Mouse (Mus musculus) forebrain, embryonic 12.5 days (tissue): ENCODE data around the gene Aspm. TPM values are rescaled to one million over a fixed set of nuclear protein-coding genes. Genes with fewer than 3 reads are reported as not detected.

Experiments
- ATAC-seq: fragments of 200-750 bp; cut with Nextera tagmentation; 2 replicates; pipeline ENCODE4 v1.8.0; 2017; ENCODE audit warnings: moderate TSS enrichment; ENCODE audit not compliant: low FRiP score
- H3K27ac ChIP-seq: fragments of 300-500 bp; sonication (generic); 2 replicates; pipeline ENCODE4 v1.5.1; 2016; ENCODE audit warnings: mild to moderate bottlenecking
- H3K27me3 ChIP-seq: fragments of 300-500 bp; sonication (generic); 2 replicates; pipeline ENCODE4 v1.6.1; 2016; ENCODE audit warnings: mild to moderate bottlenecking
- H3K36me3 ChIP-seq: fragments of 300-500 bp; sonication (generic); replicated peaks from 2 replicates; pipeline ENCODE4 v1.6.1; 2016; ENCODE audit warnings: mild to moderate bottlenecking
- H3K4me1 ChIP-seq: fragments of 300-500 bp; sonication (generic); 2 replicates; pipeline ENCODE4 v1.6.1; 2016
- H3K4me2 ChIP-seq: fragments of 300-500 bp; sonication (generic); 2 replicates; pipeline ENCODE4 v1.6.1; 2016; ENCODE audit warnings: mild to moderate bottlenecking, moderate library complexity
- H3K4me3 ChIP-seq: fragments of 300-500 bp; sonication (generic); replicated peaks from 2 replicates; pipeline ENCODE4 v1.5.1; 2016; ENCODE audit warnings: mild to moderate bottlenecking
- H3K9ac ChIP-seq: fragments of 300-500 bp; sonication (generic); 2 replicates; pipeline ENCODE4 v1.6.1; 2016; ENCODE audit warnings: mild to moderate bottlenecking
- H3K9me3 ChIP-seq: fragments of 300-500 bp; sonication (generic); 2 replicates; pipeline ENCODE4 v1.6.1; 2016
- WGBS: fragments of 180-500 bp; shearing (Covaris S2); methylation state at CpG from one replicate; pipeline ENCODE4 v1.1.7; 2016; 5-methylcytosine and 5-hydroxymethylcytosine counted together
- polyA plus RNA-seq: library from polyadenylated mRNA; unstranded; fragments of >200 nt; fragmentation: Nextera tagmentation; extraction: Ambion mirVana; gene quantifications from 2 replicates; pipeline ENCODE4 v1.2.1, GENCODE M21; 2016

The Aspm gene
- polyA plus RNA-seq, 1 experiment from 2014 or later, result 34.0 TPM

DNA sequence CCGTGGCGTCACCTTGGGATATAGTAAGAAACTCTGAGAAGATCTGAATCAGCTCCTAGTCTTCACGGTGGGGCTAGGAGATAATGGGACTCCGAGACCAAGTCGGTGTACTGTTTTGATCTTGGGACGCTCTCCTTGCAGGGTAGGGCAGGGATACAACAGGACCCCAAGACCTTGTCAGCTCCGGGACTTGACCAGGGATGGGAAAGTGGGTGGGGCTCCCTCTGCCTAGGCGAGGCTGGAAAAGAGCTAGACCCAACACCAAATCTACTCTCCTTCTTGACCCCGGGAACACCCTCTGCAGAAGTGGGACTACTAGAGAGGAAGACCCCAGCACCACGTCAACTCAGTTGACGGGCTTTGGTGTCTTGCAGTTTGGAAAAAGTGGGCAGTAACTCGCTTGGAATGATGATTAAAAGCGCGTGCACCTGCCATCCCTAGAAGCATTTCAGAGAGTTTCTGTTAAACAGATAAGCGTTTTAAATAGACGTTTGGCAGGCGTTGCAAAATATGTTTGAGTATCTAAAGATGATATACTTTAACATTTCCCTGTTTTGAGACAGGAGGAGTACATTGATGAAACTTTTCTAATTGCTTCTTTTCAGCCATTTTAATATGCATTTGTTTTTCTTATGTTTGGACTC, 776 bp downstream of the Aspm start:
- 2% methylated on average over 17 of the region's 17 CpGs for WGBS
- Histone ChIP-seq H3K9ac (peak overlapping the region; percentile 71), H3K4me1 (peaks cover 32% of the 10 kb centered on the region), H3K36me3 (peaks cover 21% of the 10 kb centered on the region), H3K27me3 (no peaks in the 10 kb centered on the region), H3K4me2 (peak overlapping the region; percentile 74), H3K4me3 (peak overlapping the region; percentile 77), H3K9me3 (no peaks in the 10 kb centered on the region), H3K27ac (peak overlapping the region; percentile 72; the same call in 1 of the 2 replicates)
- ATAC-seq, result peak; percentile 42; the same call in 1 of the 2 replicates

GRCm38 (mm10) chr1:139460807-139461206, 6.2 kb downstream of the Aspm start:
- H3K4me2 ChIP-seq, result no peak overlapping the region
- H3K4me3 ChIP-seq, result no peak overlapping the region
- no peak overlapping the region for H3K9ac ChIP-seq
- ATAC-seq, result no peak
- no peaks in the 10 kb centered on the region for H3K9me3 ChIP-seq
- peaks cover 47% of the 10 kb centered on the region for H3K36me3 ChIP-seq
- no peaks in the 10 kb centered on the region for H3K27me3 ChIP-seq
- peaks cover 23% of the 10 kb centered on the region for H3K4me1 ChIP-seq
- no peak overlapping the region for H3K27ac ChIP-seq
- WGBS, result 85% methylated on average over 5 of the region's 5 CpGs

- Histone ChIP-seq H3K27me3 (no peaks in the 10 kb centered on the region), H3K27ac (no peak overlapping the region), H3K9me3 (no peaks in the 10 kb centered on the region), H3K4me3 (no peak overlapping the region), H3K9ac (no peak overlapping the region), H3K4me1 (peaks cover 1% of the 10 kb centered on the region), H3K4me2 (no peak overlapping the region), H3K36me3 (peaks cover 54% of the 10 kb centered on the region)
- 90% methylated on average over 11 of the region's 11 CpGs for WGBS
- ATAC-seq, result no peak
These were observed 11.4 kb downstream of the Aspm start for GRCm38 (mm10) chr1:139465936-139466335.

GRCm38 (mm10) chr1:139478898-139479297, 24.3 kb downstream of the Aspm start:
- no peaks in the 10 kb centered on the region for H3K4me1 ChIP-seq
- H3K9me3 ChIP-seq, result no peaks in the 10 kb centered on the region
- no peaks in the 10 kb centered on the region for H3K27me3 ChIP-seq
- WGBS, result 94% methylated on average over 11 of the region's 11 CpGs
- no peak overlapping the region for H3K4me2 ChIP-seq
- H3K36me3 ChIP-seq, result peaks cover 82% of the 10 kb centered on the region
- no peak overlapping the region for H3K4me3 ChIP-seq
- no peak overlapping the region for H3K27ac ChIP-seq
- H3K9ac ChIP-seq, result no peak overlapping the region
- no peak for ATAC-seq

- H3K27me3 ChIP-seq, result no peaks in the 10 kb centered on the region
- 91% methylated on average over 8 of the region's 8 CpGs for WGBS
- no peaks in the 10 kb centered on the region for H3K9me3 ChIP-seq
- no peak overlapping the region for H3K9ac ChIP-seq
- H3K27ac ChIP-seq, result no peak overlapping the region
- ATAC-seq, result no peak
- no peak overlapping the region for H3K4me2 ChIP-seq
- H3K4me3 ChIP-seq, result no peak overlapping the region
- peaks cover 80% of the 10 kb centered on the region for H3K36me3 ChIP-seq
- H3K4me1 ChIP-seq, result no peaks in the 10 kb centered on the region
These were observed 25.7 kb downstream of the Aspm start for GRCm38 (mm10) chr1:139480246-139480645.

- H3K36me3 ChIP-seq, result peaks cover 75% of the 10 kb centered on the region
- H3K27me3 ChIP-seq, result no peaks in the 10 kb centered on the region
- no peak overlapping the region for H3K4me3 ChIP-seq
- H3K4me1 ChIP-seq, result no peaks in the 10 kb centered on the region
- no peak overlapping the region for H3K9ac ChIP-seq
- WGBS, result 91% methylated on average over 4 of the region's 4 CpGs
- no peak for ATAC-seq
- H3K9me3 ChIP-seq, result no peaks in the 10 kb centered on the region
- no peak overlapping the region for H3K4me2 ChIP-seq
- H3K27ac ChIP-seq, result no peak overlapping the region
These were observed 26.6 kb downstream of the Aspm start for GRCm38 (mm10) chr1:139481146-139481545.

DNA sequence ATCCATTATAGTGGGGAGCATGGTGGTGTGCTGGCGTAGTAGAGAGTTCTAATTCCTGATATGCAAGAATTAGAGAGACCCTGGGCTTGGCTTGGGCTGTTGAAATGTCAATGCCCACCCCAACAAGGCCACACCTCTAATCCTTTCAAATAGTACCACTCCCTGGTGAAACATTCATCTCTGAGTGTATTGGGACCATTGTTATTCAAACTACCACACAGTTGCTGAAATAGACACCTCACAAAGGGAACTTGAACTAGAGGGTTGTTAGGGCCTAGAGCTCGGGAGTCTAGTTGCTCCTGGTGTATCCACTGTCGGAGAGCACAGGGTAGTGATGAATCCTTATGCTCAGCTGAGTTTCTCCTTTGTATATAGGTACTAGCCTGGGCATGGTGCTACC, 40.1 kb downstream of the Aspm start:
- H3K9ac ChIP-seq, result no peak overlapping the region
- ATAC-seq, result no peak
- no peak overlapping the region for H3K4me2 ChIP-seq
- WGBS, result 69% methylated on average over 3 of the region's 3 CpGs
- H3K4me3 ChIP-seq, result no peak overlapping the region
- no peak overlapping the region for H3K27ac ChIP-seq
- no peaks in the 10 kb centered on the region for H3K4me1 ChIP-seq
- peaks cover 42% of the 10 kb centered on the region for H3K36me3 ChIP-seq
- no peaks in the 10 kb centered on the region for H3K27me3 ChIP-seq
- no peaks in the 10 kb centered on the region for H3K9me3 ChIP-seq

GRCm38 (mm10) chr1:139495408-139495807, 40.8 kb downstream of the Aspm start:
- WGBS, result 93% methylated on average over 2 of the region's 2 CpGs
- H3K9ac ChIP-seq, result no peak overlapping the region
- H3K27ac ChIP-seq, result no peak overlapping the region
- H3K36me3 ChIP-seq, result peaks cover 35% of the 10 kb centered on the region
- H3K4me3 ChIP-seq, result no peak overlapping the region
- H3K4me1 ChIP-seq, result no peaks in the 10 kb centered on the region
- no peaks in the 10 kb centered on the region for H3K9me3 ChIP-seq
- no peak for ATAC-seq
- no peaks in the 10 kb centered on the region for H3K27me3 ChIP-seq
- no peak overlapping the region for H3K4me2 ChIP-seq

DNA sequence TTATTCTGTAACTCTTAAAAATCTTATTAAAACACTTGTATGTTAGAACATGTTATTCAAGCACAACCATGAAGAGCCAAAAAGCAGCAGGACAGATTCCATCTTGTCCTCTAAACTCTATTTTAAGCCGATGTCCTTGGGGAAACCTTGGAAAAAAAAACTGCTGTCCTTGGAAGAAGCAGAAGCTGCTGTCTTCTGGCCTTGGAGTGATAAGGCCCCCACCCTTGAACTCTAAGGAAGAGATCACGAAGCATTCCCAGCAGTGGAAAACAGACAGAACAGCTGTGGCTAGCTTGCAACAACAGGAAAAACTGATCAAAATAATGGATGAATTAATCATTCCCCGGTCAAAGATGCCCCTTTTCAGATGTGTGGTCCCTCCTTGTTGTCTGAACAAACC, 41.6 kb downstream of the Aspm start:
- 93% methylated on average over 3 of the region's 3 CpGs for WGBS
- Histone ChIP-seq H3K9me3 (no peaks in the 10 kb centered on the region), H3K27ac (no peak overlapping the region), H3K9ac (no peak overlapping the region), H3K4me3 (no peak overlapping the region), H3K4me1 (no peaks in the 10 kb centered on the region), H3K36me3 (peaks cover 29% of the 10 kb centered on the region), H3K4me2 (no peak overlapping the region), H3K27me3 (no peaks in the 10 kb centered on the region)
- ATAC-seq, result no peak

- peaks cover 1% of the 10 kb centered on the region for H3K36me3 ChIP-seq
- no peak for ATAC-seq
- no peaks in the 10 kb centered on the region for H3K9me3 ChIP-seq
- H3K9ac ChIP-seq, result no peak overlapping the region
- no peaks in the 10 kb centered on the region for H3K27me3 ChIP-seq
- H3K4me3 ChIP-seq, result no peak overlapping the region
- no peak overlapping the region for H3K4me2 ChIP-seq
- no peaks in the 10 kb centered on the region for H3K4me1 ChIP-seq
- H3K27ac ChIP-seq, result no peak overlapping the region
These were observed 45.2 kb downstream of the Aspm start for GRCm38 (mm10) chr1:139499751-139500150.

DNA sequence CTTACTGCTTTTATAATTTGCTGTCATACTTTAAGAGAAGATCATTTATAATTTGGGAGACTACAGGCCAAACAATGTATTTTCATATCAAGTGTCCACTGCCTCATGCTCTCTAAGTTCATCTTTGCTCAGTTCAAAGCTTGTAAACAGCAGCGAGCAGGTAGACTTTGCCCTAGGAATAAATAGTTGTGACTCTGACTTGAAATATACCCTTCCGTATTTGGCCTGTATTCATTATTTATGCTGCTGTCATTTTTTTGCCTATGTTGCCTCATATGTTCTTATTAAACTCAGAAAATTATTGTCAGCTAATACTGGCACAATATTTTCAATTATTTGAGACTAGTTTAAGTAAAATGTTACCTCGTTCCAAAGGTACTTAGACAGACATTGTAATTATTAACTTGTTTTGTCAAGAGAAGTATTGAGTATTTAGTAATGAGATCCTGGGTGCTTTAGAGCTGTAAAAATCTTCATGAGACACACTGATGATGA, 46.7 kb downstream of the Aspm start, which contains the start of gene F13b:
Gene F13b, plus strand, starts transcription at position 445 of the 495 bp plus-strand sequence.
- H3K36me3 ChIP-seq, result no peaks in the 10 kb centered on the region
- H3K27ac ChIP-seq, result no peak within 1 kb of the TSS
- no peak within 1 kb of the TSS for H3K4me3 ChIP-seq
- no peak within 1 kb of the TSS for H3K4me2 ChIP-seq
- H3K9me3 ChIP-seq, result no peaks in the 10 kb centered on the region
- no peak for ATAC-seq
- no peaks in the 10 kb centered on the region for H3K27me3 ChIP-seq
- 92% methylated on average over 3 of the region's 3 CpGs for WGBS
- H3K4me1 ChIP-seq, result no peaks in the 10 kb centered on the region
- H3K9ac ChIP-seq, result no peak within 1 kb of the TSS

GRCm38 (mm10) chr1:139514556-139514955, 60.0 kb downstream of the Aspm start:
- Histone ChIP-seq H3K9me3 (no peaks in the 10 kb centered on the region), H3K4me3 (no peak overlapping the region), H3K4me1 (no peaks in the 10 kb centered on the region), H3K9ac (no peak overlapping the region), H3K4me2 (no peak overlapping the region), H3K27me3 (no peaks in the 10 kb centered on the region), H3K36me3 (no peaks in the 10 kb centered on the region), H3K27ac (no peak overlapping the region)
- ATAC-seq, result no peak
- WGBS, result 92% methylated on average over 12 of the region's 12 CpGs
